Mouse (Mus musculus): ENCODE results near the gene Gm45208.

DNA sequence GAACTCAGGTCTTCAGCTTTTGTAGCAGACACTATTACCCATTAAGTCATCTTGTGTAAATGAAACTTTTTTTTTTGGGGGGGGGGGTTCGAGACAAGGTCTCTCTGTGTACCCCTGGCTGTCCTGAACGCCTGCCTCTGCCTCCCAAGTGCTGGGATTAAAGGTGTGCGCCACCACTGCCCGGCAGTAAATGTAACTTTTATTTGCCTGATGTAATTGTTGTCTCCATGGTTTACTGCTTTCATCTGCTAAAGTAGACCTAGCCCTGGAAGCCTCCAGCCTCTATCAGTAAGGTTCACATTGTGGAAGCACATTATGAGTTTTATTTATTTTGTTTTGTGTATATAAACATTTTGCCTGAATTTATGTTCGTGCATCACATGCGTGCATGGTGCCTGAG lies 25.5 kb upstream of the Gm45208 start:
- TF ChIP-seq POLR2A (IDR thresholded peaks at IDR 0.05; ENCODE audit: extremely low read depth, insufficient read depth, low read length) (no peak), CTCF (IDR thresholded peaks at IDR 0.05; ENCODE audit: extremely low read depth, insufficient read depth, low read length) (no peak)

Data from cortical plate, adult 2 months (tissue).